Mouse (Mus musculus) gastrocnemius, postnatal 36 days (tissue): ENCODE data around the gene Foxn3. TPM values are rescaled to one million over a fixed set of nuclear protein-coding genes. Genes with fewer than 3 reads are reported as not detected.

Experiments
- DNase-seq, 2 experiments: peaks; one replicate each; pipeline ENCODE4 v3.0.0; 2022
- intact Hi-C: fragments of 180-260 bp; cut with DNase I; formaldehyde crosslinking; loops from one replicate; pipeline ENCODE4 v1.15.1; 2025
- total RNA-seq, 2 experiments: library from RNA; stranded (reverse); gene quantifications; 2 replicates each; pipeline ENCODE4 v1.2.3; 2021

Foxn3 gene
- total RNA-seq, 2 experiments from 2014 or later, result 164 to 192 TPM

DNA sequence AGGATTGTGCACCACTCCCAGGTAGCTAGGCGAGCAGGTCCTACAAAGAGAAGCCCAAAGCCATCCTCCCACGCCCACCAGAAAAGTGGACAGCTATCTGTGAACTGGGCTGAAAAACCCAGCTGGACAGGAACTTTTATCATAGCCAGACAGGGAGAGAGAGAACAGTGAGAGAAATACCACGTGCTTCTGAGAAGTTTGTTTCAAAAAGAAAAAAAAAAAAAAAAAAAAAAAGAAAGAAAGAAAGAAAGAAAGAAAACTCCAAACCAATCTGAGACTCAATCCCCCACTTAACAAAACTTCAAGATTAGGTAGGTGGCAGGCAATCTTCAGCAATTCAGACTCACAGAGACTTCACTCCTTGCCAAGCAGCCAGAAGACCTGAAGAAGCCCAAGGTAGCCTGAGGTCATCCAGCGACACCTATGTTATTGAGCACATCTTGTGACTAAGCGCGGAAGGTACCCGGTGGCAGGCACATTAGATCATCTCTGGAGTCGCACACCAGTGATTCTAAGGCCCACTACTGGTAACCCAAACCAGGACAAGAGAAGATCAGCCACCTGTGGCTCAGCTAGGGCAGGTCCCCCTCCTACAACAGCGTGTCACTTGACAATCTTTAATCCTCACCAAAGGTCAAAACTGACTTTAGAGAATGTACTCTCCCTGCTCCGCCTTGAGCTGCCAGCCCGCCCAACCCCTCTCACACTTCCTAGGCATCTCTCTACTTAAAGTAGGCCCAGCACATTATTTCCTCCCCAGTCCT lies 169.3 kb downstream of the Foxn3 start:
- intact Hi-C loops, result loop anchor here (5.0 kb wide), 3 partner anchors 168 to 443 kb away; partner anchors contain the start of gene Foxn3
- DNase-seq, result no peak

DNA sequence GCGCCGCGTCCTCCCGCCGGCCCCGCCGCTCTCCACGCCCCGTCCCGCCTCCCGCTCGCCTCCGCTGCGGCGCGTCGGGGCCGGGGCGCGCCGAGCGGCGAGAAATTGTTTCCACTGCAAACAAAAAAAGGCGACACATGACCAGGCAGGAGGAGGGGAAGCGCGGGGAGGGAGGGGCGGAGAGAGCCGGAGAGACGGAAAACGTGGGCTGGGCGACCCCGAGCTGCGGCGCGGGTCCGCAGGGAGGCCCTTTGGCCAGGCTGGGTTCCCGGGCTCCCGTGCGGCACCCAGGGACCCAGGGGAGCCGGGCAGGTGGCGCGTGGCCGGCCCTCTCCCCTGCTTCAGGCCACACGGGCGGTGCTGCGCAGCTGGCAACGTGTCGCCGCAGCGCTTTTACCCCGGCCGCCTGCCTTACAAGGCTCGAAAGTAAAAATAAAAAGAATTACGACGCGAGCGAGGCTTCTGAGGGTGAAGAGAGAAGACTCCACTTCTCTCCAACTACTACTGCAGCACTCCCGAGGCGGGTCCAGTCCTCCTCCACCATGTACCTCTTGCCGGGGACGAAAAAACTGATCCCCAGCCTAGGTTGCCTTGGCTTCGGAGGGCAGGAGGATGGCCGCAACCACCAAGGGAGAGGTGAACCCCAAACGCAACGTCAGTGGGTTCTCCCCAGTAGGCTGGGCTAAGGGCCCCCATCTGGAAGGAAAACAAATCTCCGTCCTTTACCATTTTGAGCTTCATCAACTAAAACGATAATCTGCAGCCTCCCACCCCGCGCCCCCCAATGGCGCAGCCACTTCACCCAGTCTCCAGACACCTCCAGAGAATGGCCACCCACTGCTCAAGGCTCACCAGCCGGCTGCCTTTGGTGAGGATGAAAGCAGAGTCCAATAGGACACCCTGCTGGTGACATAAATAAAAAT lies 170.2 kb downstream of the Foxn3 start:
- DNase-seq, result peak; percentile 77 to 81
- intact Hi-C loops, result loop anchor here (5.0 kb wide), 3 partner anchors 169 to 444 kb away; partner anchors contain the start of gene Foxn3

DNA sequence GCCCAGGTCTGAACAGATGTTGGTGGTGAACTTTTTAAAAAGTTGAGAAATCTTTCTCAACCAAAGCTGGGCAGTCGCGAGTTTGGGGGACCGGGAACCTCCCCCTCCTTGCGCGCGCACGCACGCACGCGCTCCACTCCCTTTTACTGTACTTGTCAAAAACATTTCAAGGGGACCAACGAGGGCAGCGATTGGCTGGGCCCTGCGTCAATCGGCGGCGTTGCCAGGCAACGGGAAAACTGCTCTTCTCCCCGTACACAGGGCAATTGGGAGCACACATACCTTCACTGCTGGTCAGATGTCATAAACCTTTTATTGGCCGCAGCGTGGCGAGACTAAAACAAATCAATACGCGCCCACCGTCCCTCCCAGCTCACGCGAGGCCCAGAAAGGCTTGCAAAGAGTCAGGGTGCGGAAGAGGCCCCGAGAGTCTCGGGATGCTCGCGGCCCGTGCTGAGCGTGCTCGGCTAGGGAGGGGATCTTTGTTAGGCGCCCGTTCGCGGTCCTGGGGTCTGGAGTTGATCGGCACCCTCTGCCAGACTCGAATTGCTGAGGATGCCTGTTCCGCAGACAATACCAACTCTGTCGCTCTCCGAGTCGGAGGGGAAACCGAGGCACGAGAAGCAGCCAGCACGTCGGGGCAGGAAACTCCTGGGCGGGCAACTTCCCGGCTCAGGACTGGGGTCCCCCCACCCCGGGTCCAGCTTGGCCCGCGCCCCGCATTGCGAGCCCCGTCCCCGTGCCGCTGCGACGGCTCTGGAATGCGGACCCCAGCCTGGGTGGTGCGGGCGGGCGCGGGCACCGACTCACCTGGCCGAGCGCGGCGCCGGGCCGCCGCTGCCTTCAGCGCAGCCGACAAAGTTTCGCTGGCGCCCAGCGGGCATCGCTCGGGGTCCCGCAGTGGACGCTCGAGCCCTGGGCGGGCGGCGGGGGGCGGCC lies 171.2 kb downstream of the Foxn3 start:
- intact Hi-C loops, result loop anchor here (5.0 kb wide), 3 partner anchors 170 to 445 kb away; partner anchors contain the start of gene Foxn3
- peak; percentile 99 to 100 for DNase-seq

- DNase-seq, result no peak
- intact Hi-C loops, result loop anchor here (5.0 kb wide), 3 partner anchors 172 to 447 kb away; partner anchors contain the start of gene Foxn3
These were observed 173.0 kb downstream of the Foxn3 start for GRCm38 (mm10) chr12:99390429-99390828.

- DNase-seq, result no peak
- intact Hi-C loops, result no loop called here
These were observed 174.1 kb downstream of the Foxn3 start for GRCm38 (mm10) chr12:99389244-99389643.

- no peak for DNase-seq
- intact Hi-C loops, result no loop called here
These were observed 177.2 kb downstream of the Foxn3 start for GRCm38 (mm10) chr12:99385897-99386834.

DNA sequence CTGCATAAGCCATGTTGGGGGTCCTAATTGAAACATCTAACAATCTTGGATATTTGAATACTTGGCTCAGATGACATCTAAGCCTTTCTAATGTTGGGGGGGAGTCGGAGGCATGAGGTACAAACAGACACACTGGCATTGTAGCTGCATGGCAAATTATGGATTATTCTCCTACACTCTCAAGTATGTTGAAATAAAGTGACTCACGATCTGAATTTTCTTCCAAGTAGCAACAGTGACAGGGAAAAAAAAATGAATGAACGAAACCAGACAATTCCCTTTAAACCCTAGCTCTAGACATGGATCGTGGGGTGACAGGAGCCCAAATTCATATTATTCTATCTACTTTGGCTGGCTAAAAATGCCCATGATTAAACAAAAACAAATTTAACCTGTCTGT lies 178.3 kb downstream of the Foxn3 start:
- DNase-seq, result no peak
- intact Hi-C loops, result no loop called here

GRCm38 (mm10) chr12:99381317-99381716 lies 182.1 kb downstream of the Foxn3 start:
- DNase-seq, result no peak
- intact Hi-C loops, result no loop called here

GRCm38 (mm10) chr12:99380855-99381262 lies 182.5 kb downstream of the Foxn3 start:
- intact Hi-C loops, result no loop called here
- no peak for DNase-seq

GRCm38 (mm10) chr12:99380124-99380523 lies 183.3 kb downstream of the Foxn3 start:
- DNase-seq, result no peak
- intact Hi-C loops, result no loop called here

- no peak for DNase-seq
- intact Hi-C loops, result loop anchor here (5.0 to 10.0 kb wide), 2 partner anchors 41 to 163 kb away; no protein-coding TSS in a partner anchor
These were observed 185.1 kb downstream of the Foxn3 start for GRCm38 (mm10) chr12:99378284-99378683.

DNA sequence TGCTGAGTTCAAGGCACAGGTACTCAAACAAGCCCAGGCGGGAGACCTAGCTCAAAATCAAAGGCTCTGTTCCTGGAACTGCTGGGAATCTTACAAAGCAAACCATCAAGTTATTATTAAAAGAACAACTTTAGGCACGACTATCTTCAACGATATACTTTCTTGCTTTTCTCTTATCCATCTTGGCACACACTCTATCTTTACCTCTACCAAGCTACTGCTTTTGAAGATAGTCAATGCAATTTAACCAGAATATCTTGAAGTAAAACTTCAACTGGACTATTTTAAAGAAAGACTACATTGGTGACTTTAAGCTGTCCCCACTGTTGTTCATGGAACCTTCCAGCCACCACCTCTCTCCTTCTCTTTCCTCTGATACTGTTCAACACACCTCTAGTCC lies 185.7 kb downstream of the Foxn3 start:
- no peak for DNase-seq
- intact Hi-C loops, result loop anchor here (5.0 to 10.0 kb wide), 2 partner anchors 40 to 163 kb away; no protein-coding TSS in a partner anchor

- intact Hi-C loops, result loop anchor here (5.0 to 10.0 kb wide), 2 partner anchors 40 to 162 kb away; no protein-coding TSS in a partner anchor
- DNase-seq, result no peak
These were observed 186.3 kb downstream of the Foxn3 start for GRCm38 (mm10) chr12:99377069-99377468.

DNA sequence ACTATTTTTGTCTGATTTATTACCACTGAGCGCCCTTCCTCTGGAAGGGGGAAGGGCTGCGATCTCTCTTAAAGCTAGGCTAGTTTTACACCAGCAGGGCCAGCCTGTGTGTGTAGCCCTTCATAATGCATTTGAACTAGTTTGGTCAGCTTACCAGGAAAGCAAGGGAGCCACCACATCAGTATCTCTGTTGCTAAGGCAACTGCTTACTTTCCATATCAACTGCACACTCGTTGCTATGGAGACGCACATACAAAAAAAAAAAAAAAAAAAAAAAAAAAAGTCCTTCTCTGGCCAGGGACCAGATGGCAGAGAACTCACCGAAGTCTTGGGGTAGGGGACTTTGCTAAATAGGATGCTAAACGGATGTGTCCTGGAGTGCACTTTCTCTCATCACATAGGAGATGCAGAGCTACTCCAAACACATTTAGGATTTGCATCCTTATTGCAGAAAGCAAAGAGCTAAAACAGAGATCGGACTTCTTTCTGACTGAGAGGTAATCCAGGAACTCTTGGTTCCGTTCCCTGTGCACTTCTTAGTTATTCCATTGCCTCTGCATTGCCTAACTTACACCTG lies 187.4 kb downstream of the Foxn3 start:
- no peak for DNase-seq
- intact Hi-C loops, result loop anchor here (5.0 to 10.0 kb wide), 2 partner anchors 39 to 161 kb away; no protein-coding TSS in a partner anchor

GRCm38 (mm10) chr12:99375426-99375825 lies 188.0 kb downstream of the Foxn3 start:
- no peak for DNase-seq
- intact Hi-C loops, result loop anchor here (5.0 to 10.0 kb wide), 2 partner anchors 38 to 161 kb away; no protein-coding TSS in a partner anchor

DNA sequence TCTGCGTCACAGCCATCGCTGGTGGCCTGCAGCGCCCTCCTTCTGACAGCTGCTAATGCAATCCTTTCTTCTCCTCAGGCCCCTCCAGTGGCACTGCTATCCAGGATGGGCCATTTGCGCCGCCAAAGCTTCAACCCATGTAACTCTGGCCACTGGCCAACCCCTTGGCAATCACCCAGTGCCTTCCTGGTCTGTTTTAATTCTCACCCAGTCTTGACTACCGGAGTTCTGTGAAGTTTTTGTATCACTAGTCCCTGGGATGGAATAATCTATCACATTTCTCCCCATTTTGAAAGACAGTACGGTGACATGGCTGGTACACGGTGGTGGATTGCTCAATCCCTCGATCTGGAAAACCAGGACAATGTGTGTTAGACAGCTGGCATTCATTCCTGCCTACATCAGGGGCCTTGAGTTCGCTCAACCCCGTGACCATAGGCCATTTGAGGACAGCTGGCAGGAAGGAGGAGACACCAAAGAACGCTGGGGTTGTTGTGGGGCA lies 189.2 kb downstream of the Foxn3 start:
- intact Hi-C loops, result loop anchor here (10.0 kb wide), 1 partner anchor 159 kb away; no protein-coding TSS in a partner anchor
- DNase-seq, result peak; percentile 56 to 59

DNA sequence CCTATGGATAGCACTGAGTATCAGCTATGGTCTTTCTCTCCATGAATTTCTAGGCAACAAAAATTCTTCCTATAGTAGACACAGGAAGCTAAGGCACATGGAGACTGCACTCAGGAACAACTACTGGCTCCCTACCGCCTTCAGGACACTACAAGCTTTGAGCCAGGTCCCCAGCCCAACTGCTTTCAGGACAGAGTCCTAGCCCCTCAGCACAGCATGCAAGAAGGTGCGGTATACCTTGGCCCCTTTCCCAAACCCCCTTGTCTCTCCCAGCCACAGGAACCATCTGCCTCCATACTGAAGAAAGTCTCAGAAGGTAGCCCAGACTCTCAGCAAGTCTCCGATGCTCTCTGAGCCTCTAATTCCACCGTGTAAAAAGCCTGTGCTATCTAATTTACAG lies 189.8 kb downstream of the Foxn3 start:
- DNase-seq, result no peak
- intact Hi-C loops, result loop anchor here (10.0 kb wide), 1 partner anchor 159 kb away; no protein-coding TSS in a partner anchor

GRCm38 (mm10) chr12:99371500-99371899 lies 191.9 kb downstream of the Foxn3 start:
- DNase-seq, result no peak
- intact Hi-C loops, result loop anchor here (10.0 kb wide), 1 partner anchor 157 kb away; no protein-coding TSS in a partner anchor
